ENCODE assay signal across 18 mouse cellular contexts in genomic region chr11:47876633-47877170, GRCm38 (mm10).
DNase-seq lines count a peak whose midpoint lies in the region; ATAC-seq and TF ChIP-seq lines count a peak whose summit lies in the region.
"Had no signal": no experiment of that assay in that cellular context is flagged by ENCODE, and none has a peak within 500 bp of the region (broad histone marks: within the 10 kb centered on the region; RNA-seq: fewer than 3 reads in every experiment).

No protein-coding gene starts in this region.

- no peak overlapping the region for H3K27ac ChIP-seq in forebrain, embryonic 13.5 days
- no peak overlapping the region for H3K27ac ChIP-seq in forebrain, embryonic 10.5 days
- no peak overlapping the region for H3K27ac ChIP-seq in midbrain, embryonic 14.5 days (replicated peaks; ENCODE audit: low read depth, low read length)
- no peak overlapping the region for H3K27ac ChIP-seq in midbrain, embryonic 10.5 days (replicated peaks)
- H3K27ac ChIP-seq in midbrain, embryonic 16.5 days (ENCODE audit: low read length) = peak overlapping the region; percentile 32; the same call in 1 of the 2 replicates
- H3K27ac ChIP-seq: embryonic facial prominence, embryonic 12.5 days; heart, embryonic 10.5 days; hindbrain, embryonic 13.5 days had no signal

- no peak for TF ChIP-seq POLR2A in brain, embryonic 14.5 days (IDR thresholded peaks at IDR 0.05; ENCODE audit: borderline replicate concordance, extremely low read depth, insufficient read depth, insufficient read length, poor library complexity, severe bottlenecking)

- TF ChIP-seq CTCF in brain, embryonic 14.5 days (IDR thresholded peaks at IDR 0.05; ENCODE audit: borderline replicate concordance, extremely low read depth, insufficient read depth, insufficient read length) = no peak

- no peaks in the 10 kb centered on the region for H3K27me3 ChIP-seq in forebrain, embryonic 13.5 days
- H3K27me3 ChIP-seq in forebrain, embryonic 10.5 days (ENCODE audit: poor library complexity, severe bottlenecking) = no peaks in the 10 kb centered on the region
- H3K27me3 ChIP-seq in midbrain, embryonic 14.5 days (ENCODE audit: control insufficient read depth, insufficient read depth, low read length) = no peaks in the 10 kb centered on the region
- H3K27me3 ChIP-seq in midbrain, embryonic 10.5 days (ENCODE audit: low read depth, poor library complexity, severe bottlenecking) = no peaks in the 10 kb centered on the region
- no peaks in the 10 kb centered on the region for H3K27me3 ChIP-seq in midbrain, embryonic 16.5 days (ENCODE audit: control insufficient read depth, insufficient read depth, low read depth, low read length)
- H3K27me3 ChIP-seq: embryonic facial prominence, embryonic 12.5 days; hindbrain, embryonic 13.5 days had no signal

- H3K9me3 ChIP-seq in forebrain, embryonic 13.5 days (replicated peaks) = no peaks in the 10 kb centered on the region
- no peaks in the 10 kb centered on the region for H3K9me3 ChIP-seq in forebrain, embryonic 10.5 days
- no peaks in the 10 kb centered on the region for H3K9me3 ChIP-seq in midbrain, embryonic 14.5 days (ENCODE audit: control insufficient read depth, low read length)
- no peaks in the 10 kb centered on the region for H3K9me3 ChIP-seq in midbrain, embryonic 10.5 days (replicated peaks)
- no peaks in the 10 kb centered on the region for H3K9me3 ChIP-seq in midbrain, embryonic 16.5 days (replicated peaks; ENCODE audit: control insufficient read depth, low read length, poor library complexity, severe bottlenecking)
- H3K9me3 ChIP-seq: embryonic facial prominence, embryonic 12.5 days; heart, embryonic 10.5 days; hindbrain, embryonic 13.5 days had no signal

- ATAC-seq in forebrain, embryonic 13.5 days = peak; percentile 50; the same call in 1 of the 2 replicates
- no peak for ATAC-seq in midbrain, embryonic 14.5 days (ENCODE audit: low FRiP score, low TSS enrichment)
- no peak for ATAC-seq in midbrain, embryonic 16.5 days
- no peak for ATAC-seq in granulocyte monocyte progenitor cell, adult 5-6 weeks (replicated peaks; ENCODE audit: poor library complexity, severe bottlenecking)

- DNase-seq in forebrain, embryonic 10.5 days (ENCODE audit: extremely low spot score, low spot score) = no peak
- DNase-seq in midbrain, embryonic 14.5 days = peak; percentile 50
- no peak for DNase-seq in midbrain, embryonic 10.5 days (ENCODE audit: low spot score)
- peak; percentile 69 for DNase-seq in brain, embryonic 14.5 days (ENCODE audit: low read depth)
- DNase-seq: adrenal gland, postnatal 10 days; cerebellum, adult 11-12 months; cerebellum, adult 9-10 months; cerebellum, postnatal 25 days; gastrocnemius, postnatal 36 days; heart, adult 18-20 months; heart, postnatal 10 days; heart, postnatal 4 days had no signal

- H3K36me3 ChIP-seq in forebrain, embryonic 13.5 days (ENCODE audit: poor library complexity, severe bottlenecking) = no peaks in the 10 kb centered on the region
- no peaks in the 10 kb centered on the region for H3K36me3 ChIP-seq in forebrain, embryonic 10.5 days (replicated peaks)
- no peaks in the 10 kb centered on the region for H3K36me3 ChIP-seq in midbrain, embryonic 14.5 days (ENCODE audit: control insufficient read depth, insufficient read depth, low read length)
- no peaks in the 10 kb centered on the region for H3K36me3 ChIP-seq in midbrain, embryonic 10.5 days
- H3K36me3 ChIP-seq in midbrain, embryonic 16.5 days (ENCODE audit: control insufficient read depth, insufficient read depth, low read length) = no peaks in the 10 kb centered on the region
- H3K36me3 ChIP-seq: embryonic facial prominence, embryonic 12.5 days; heart, embryonic 10.5 days; hindbrain, embryonic 13.5 days had no signal

- no peak overlapping the region for H3K9ac ChIP-seq in forebrain, embryonic 13.5 days
- no peak overlapping the region for H3K9ac ChIP-seq in midbrain, embryonic 14.5 days (replicated peaks; ENCODE audit: low read length)
- no peak overlapping the region for H3K9ac ChIP-seq in midbrain, embryonic 16.5 days (ENCODE audit: low read depth, low read length)
- H3K9ac ChIP-seq: embryonic facial prominence, embryonic 12.5 days; hindbrain, embryonic 13.5 days had no signal

- no peak overlapping the region for H3K4me3 ChIP-seq in forebrain, embryonic 13.5 days
- H3K4me3 ChIP-seq in forebrain, embryonic 10.5 days = no peak overlapping the region
- no peak overlapping the region for H3K4me3 ChIP-seq in midbrain, embryonic 14.5 days (replicated peaks; ENCODE audit: low read depth, low read length)
- H3K4me3 ChIP-seq in midbrain, embryonic 10.5 days = no peak overlapping the region
- H3K4me3 ChIP-seq in midbrain, embryonic 16.5 days (ENCODE audit: low read depth, low read length) = no peak overlapping the region
- H3K4me3 ChIP-seq: embryonic facial prominence, embryonic 12.5 days; heart, embryonic 10.5 days; hindbrain, embryonic 13.5 days had no signal

- peaks cover 8% of the 10 kb centered on the region for H3K4me1 ChIP-seq in forebrain, embryonic 13.5 days
- 0 out of 2 replicates have a peak, but pooled peaks cover 6% of the 10 kb centered on the region for H3K4me1 ChIP-seq in forebrain, embryonic 10.5 days
- no peaks in the 10 kb centered on the region for H3K4me1 ChIP-seq in midbrain, embryonic 14.5 days (ENCODE audit: control insufficient read depth, insufficient read depth, low read length)
- no peaks in the 10 kb centered on the region for H3K4me1 ChIP-seq in midbrain, embryonic 10.5 days
- H3K4me1 ChIP-seq in midbrain, embryonic 16.5 days (ENCODE audit: control insufficient read depth, insufficient read depth, low read length) = no peaks in the 10 kb centered on the region; the same call in 1 of the 2 replicates
- H3K4me1 ChIP-seq: embryonic facial prominence, embryonic 12.5 days; heart, embryonic 10.5 days; hindbrain, embryonic 13.5 days had no signal

- 25% methylated on average over 5 of the region's 5 CpGs for WGBS in forebrain, embryonic 13.5 days
- 65% methylated on average over 5 of the region's 5 CpGs for WGBS in forebrain, embryonic 10.5 days
- 57% methylated on average over 5 of the region's 5 CpGs for WGBS in midbrain, embryonic 14.5 days
- WGBS in midbrain, embryonic 10.5 days = 69% methylated on average over 5 of the region's 5 CpGs
- WGBS in midbrain, embryonic 16.5 days = 33% methylated on average over 5 of the region's 5 CpGs

- H3K4me2 ChIP-seq in forebrain, embryonic 13.5 days = no peak overlapping the region
- H3K4me2 ChIP-seq in midbrain, embryonic 14.5 days (ENCODE audit: low read length) = no peak overlapping the region
- H3K4me2 ChIP-seq in midbrain, embryonic 16.5 days (ENCODE audit: low read length) = no peak overlapping the region
- H3K4me2 ChIP-seq: embryonic facial prominence, embryonic 12.5 days; hindbrain, embryonic 13.5 days had no signal

Comparison
In these comparisons a context has a peak if more than half of its experiments do, and no peak if none do; other contexts are left out.
1. DNase-seq: peak in midbrain, embryonic 14.5 days (single experiment) and brain, embryonic 14.5 days (single experiment); none in forebrain, embryonic 10.5 days (single experiment) and midbrain, embryonic 10.5 days (single experiment).